ENCODE assay signal across 8 mouse cellular contexts in genomic region chr7:112614791-112615668, GRCm38 (mm10).
DNase-seq lines count a peak whose midpoint lies in the region; ATAC-seq and TF ChIP-seq lines count a peak whose summit lies in the region.
"Had no signal": no experiment of that assay in that cellular context is flagged by ENCODE, and none has a peak within 500 bp of the region (broad histone marks: within the 10 kb centered on the region; RNA-seq: fewer than 3 reads in every experiment).

No protein-coding gene starts in this region.

- no peak overlapping the region for H3K4me3 ChIP-seq in lung, embryonic 14.5 days (ENCODE audit: low read depth, low read length)
- H3K4me3 ChIP-seq in layer of hippocampus, adult 2 months: no peak overlapping the region
- H3K4me3 ChIP-seq in forebrain, postnatal 0 days (ENCODE audit: low read depth, low read length): no peak overlapping the region
- H3K4me3 ChIP-seq: neural tube, embryonic 12.5 days had no signal

- peak; percentile 86 for DNase-seq in NIH3T3 (ENCODE audit: low read depth)
- DNase-seq in adrenal gland, postnatal 25 days: peak; percentile 56
- DNase-seq in heart, postnatal 10 days: peak; percentile 81 to 84
- peak; percentile 83 for DNase-seq in lung, embryonic 14.5 days
- no peak for DNase-seq in layer of hippocampus, adult 2 months (ENCODE audit: low spot score in 2 of 2)
- no peak for DNase-seq in forebrain, postnatal 0 days

- H3K9ac ChIP-seq in lung, embryonic 14.5 days: no peak overlapping the region; the same call in 1 of the 2 replicates
- H3K9ac ChIP-seq in forebrain, postnatal 0 days: no peak overlapping the region
- H3K9ac ChIP-seq: neural tube, embryonic 12.5 days had no signal

- 50% methylated on average over 10 of the region's 10 CpGs for WGBS in lung, embryonic 14.5 days
- WGBS in forebrain, postnatal 0 days: 63% methylated on average over 10 of the region's 10 CpGs

- no peak for TF ChIP-seq CTCF in lung, embryonic 14.5 days (IDR thresholded peaks at IDR 0.05; ENCODE audit: low read depth)
- no peak for TF ChIP-seq CTCF in layer of hippocampus, adult 2 months (conservative IDR thresholded peaks at IDR 0.05)
- TF ChIP-seq CTCF in forebrain, postnatal 0 days (IDR thresholded peaks at IDR 0.05; ENCODE audit: low read depth): no peak

- no peaks in the 10 kb centered on the region for H3K36me3 ChIP-seq in lung, embryonic 14.5 days (ENCODE audit: insufficient read depth)
- H3K36me3 ChIP-seq in forebrain, postnatal 0 days (ENCODE audit: insufficient read depth): no peaks in the 10 kb centered on the region
- H3K36me3 ChIP-seq: neural tube, embryonic 12.5 days had no signal

- H3K4me1 ChIP-seq in lung, embryonic 14.5 days (ENCODE audit: insufficient read depth): no peaks in the 10 kb centered on the region
- H3K4me1 ChIP-seq in forebrain, postnatal 0 days (ENCODE audit: insufficient read depth): no peaks in the 10 kb centered on the region
- H3K4me1 ChIP-seq: neural tube, embryonic 12.5 days had no signal

- H3K27me3 ChIP-seq in lung, embryonic 14.5 days (ENCODE audit: insufficient read depth, low read length): no peaks in the 10 kb centered on the region
- no peaks in the 10 kb centered on the region for H3K27me3 ChIP-seq in forebrain, postnatal 0 days (ENCODE audit: insufficient read depth, low read length)
- H3K27me3 ChIP-seq: neural tube, embryonic 12.5 days had no signal

- peak; percentile 52 for ATAC-seq in lung, embryonic 14.5 days (ENCODE audit: insufficient read depth)
- ATAC-seq in cerebellum, adult (ENCODE audit: insufficient number of reproducible peaks, low FRiP score, low TSS enrichment): no peak
- ATAC-seq in forebrain, postnatal 0 days: no peak

- no peak overlapping the region for H3K4me2 ChIP-seq in lung, embryonic 14.5 days
- H3K4me2 ChIP-seq in forebrain, postnatal 0 days (ENCODE audit: low read depth): no peak overlapping the region
- H3K4me2 ChIP-seq: neural tube, embryonic 12.5 days had no signal

- H3K27ac ChIP-seq in lung, embryonic 14.5 days (ENCODE audit: low read depth): peak overlapping the region; percentile 38; the same call in 1 of the 2 replicates
- H3K27ac ChIP-seq in layer of hippocampus, adult 2 months: no peak overlapping the region
- no peak overlapping the region for H3K27ac ChIP-seq in forebrain, postnatal 0 days (ENCODE audit: low read depth, low read length)
- H3K27ac ChIP-seq: neural tube, embryonic 12.5 days had no signal

- no peaks in the 10 kb centered on the region for H3K9me3 ChIP-seq in lung, embryonic 14.5 days (ENCODE audit: low read depth, low read length)
- no peaks in the 10 kb centered on the region for H3K9me3 ChIP-seq in forebrain, postnatal 0 days (ENCODE audit: low read length)
- H3K9me3 ChIP-seq: neural tube, embryonic 12.5 days had no signal

- intact Hi-C loops in heart, postnatal 10 days (cut with DNase I): no loop called here

Comparison
In these comparisons a context has a peak if more than half of its experiments do, and no peak if none do; other contexts are left out.
1. DNase-seq: peak in NIH3T3 (single experiment), adrenal gland, postnatal 25 days (single experiment), heart, postnatal 10 days (2 of 2) and lung, embryonic 14.5 days (single experiment); none in layer of hippocampus, adult 2 months (0 of 2) and forebrain, postnatal 0 days (single experiment).